Mouse (Mus musculus): ENCODE results near the gene Pcdh20. TPM values are rescaled to one million over a fixed set of nuclear protein-coding genes. Genes with fewer than 3 reads are reported as not detected.

Pcdh20 gene
- under 1 TPM; 0.34 to 0.47 (median 0.41) TPM for total RNA-seq (2022)

DNA sequence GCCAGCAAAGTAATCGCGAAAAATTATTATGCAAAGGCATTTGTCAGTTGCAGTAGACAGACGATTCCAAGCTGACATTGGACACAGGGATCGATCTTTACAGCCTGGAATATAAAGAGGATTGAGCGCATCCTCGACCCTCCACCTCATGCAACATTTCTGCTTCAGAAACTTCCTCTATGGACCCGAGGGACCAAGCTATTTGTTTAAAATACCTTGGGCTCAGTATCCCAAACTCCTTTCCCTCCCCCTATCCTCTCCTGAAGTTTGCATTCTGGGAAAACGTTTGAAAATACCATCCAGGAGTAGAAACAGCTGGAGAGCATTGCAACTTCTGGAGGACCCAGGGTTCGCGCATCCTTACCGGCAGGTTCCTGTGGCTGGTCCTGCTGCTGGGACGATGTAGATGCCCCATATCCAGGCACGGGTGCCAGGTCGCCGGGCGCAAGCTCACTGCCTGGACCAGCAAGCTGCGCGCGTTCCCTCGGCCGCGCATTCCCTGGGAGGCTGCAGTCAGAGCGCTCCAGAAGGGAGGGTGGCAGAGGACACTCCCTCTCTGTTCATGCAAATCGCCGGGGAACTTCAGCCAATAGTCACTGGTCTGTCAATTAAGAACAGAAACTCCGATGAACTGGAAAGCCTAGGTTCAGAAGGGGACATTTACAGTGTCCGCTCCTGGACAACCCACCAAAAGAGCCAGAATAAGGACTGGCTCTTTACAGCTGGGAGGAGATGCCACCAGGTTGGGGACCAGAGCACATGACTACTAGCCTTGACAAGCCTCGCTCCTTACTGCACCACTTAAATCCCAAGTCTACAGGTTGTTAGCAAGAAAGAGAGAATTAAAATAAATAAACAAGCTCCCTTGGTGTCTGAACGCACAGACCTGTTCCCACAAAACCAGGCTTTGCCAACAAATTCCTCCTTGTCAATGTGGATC is at the start of gene Pcdh20:
TSS of gene Pcdh20 (minus strand) at position 902 of the 940 bp plus-strand sequence.
- no peak for DNase-seq (ENCODE audit: low spot score)

GRCm38 (mm10) chr14:88479909-88480308 is 8.7 kb upstream of the Pcdh20 start:
- no peak for DNase-seq (ENCODE audit: low spot score)

- no peak for DNase-seq (ENCODE audit: low spot score)
These were observed 1.2 kb downstream of the Pcdh20 start for GRCm38 (mm10) chr14:88469956-88470355.

- no peak for DNase-seq (ENCODE audit: low spot score)
These were observed 1.8 kb downstream of the Pcdh20 start for GRCm38 (mm10) chr14:88469361-88469760.

DNA sequence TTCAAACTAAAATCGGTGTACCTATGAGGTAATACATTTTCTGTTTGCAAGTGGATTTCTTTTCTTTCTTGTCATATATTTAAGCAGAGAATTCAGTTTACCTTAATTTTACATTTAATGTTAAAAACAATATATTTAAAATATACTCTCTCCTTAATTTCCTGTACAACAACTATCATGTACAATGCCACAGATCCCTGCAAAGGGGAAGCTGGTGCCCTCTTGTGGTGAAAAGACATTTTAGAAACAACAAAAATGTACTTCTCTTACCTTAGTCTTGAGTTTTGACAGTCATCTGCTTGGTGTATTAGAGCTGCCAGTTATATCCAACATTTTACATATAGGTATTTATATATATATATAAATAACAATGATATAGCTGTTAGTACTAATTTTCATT is 4.8 kb downstream of the Pcdh20 start:
- no peak for DNase-seq (ENCODE audit: low spot score)

DNA sequence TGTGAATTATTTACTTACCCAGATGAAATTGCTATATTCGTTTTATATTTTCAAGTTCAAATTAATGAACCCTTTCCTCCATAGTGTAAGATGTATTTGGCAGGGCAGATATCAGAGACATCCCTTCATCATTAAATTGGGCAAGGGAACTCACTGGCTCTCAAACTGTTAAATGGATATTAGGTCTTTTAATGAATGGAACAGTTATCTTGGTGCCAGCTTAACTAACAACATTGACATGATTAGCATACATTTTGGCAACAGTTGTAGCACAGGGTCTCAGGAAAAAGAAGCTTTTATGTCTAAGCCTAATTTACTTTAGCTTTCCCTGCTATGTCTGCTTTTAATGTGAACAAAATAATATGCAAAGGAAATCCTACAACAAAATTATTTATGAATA is 6.8 kb downstream of the Pcdh20 start:
- no peak for DNase-seq (ENCODE audit: low spot score)

- no peak for DNase-seq (ENCODE audit: low spot score)
These were observed 7.8 kb downstream of the Pcdh20 start for GRCm38 (mm10) chr14:88463357-88463756.

GRCm38 (mm10) chr14:88462944-88463343 is 8.3 kb downstream of the Pcdh20 start:
- DNase-seq (ENCODE audit: low spot score): no peak

- DNase-seq (ENCODE audit: low spot score): no peak
These were observed 10.5 kb downstream of the Pcdh20 start for GRCm38 (mm10) chr14:88460705-88461104.

DNA sequence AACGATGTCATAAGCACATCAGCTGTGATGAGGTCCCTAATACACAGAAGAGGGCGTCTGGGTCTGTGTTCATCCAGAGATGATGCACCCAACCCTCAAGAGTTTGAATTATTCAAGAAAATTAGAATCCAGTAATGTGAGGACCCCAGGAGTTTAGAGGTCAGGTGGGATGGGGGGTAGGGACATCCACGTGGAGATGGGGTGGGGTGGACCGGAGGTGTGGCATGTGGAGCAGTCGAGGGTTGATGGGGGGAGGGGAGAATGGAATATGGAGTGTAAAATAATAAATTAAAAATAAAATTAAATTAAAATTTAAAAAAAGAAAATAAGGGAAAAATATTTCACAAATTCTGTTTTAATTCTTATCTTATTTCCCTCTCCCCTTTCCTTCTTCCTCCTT is 27.9 kb downstream of the Pcdh20 start:
- DNase-seq (ENCODE audit: low spot score): no peak

- no peak for DNase-seq (ENCODE audit: low spot score)
These were observed 41.8 kb downstream of the Pcdh20 start for GRCm38 (mm10) chr14:88429393-88429792.

- no peak for DNase-seq (ENCODE audit: low spot score)
These were observed 43.8 kb downstream of the Pcdh20 start for GRCm38 (mm10) chr14:88427370-88427769.

All from heart, adult 8-10 months (tissue).